Mouse (Mus musculus) myocyte (in vitro differentiated cells): Measurements from ENCODE around the gene Mrrf.

Source experiments
- CEBPB ChIP-seq: IDR thresholded peaks from 2 replicates; pipeline ENCODE4 v1.6.1; 2011; ENCODE audit warnings: mild to moderate bottlenecking, moderate library complexity; ENCODE audit not compliant: poor library complexity, insufficient read depth, severe bottlenecking
- E2F4 ChIP-seq: IDR thresholded peaks from one replicate; pipeline ENCODE4 v1.6.1; 2011; ENCODE audit warnings: mild to moderate bottlenecking, control low read depth, moderate library complexity; ENCODE audit not compliant: insufficient read depth
- MAX ChIP-seq: IDR thresholded peaks from one replicate; pipeline ENCODE4 v1.6.1; 2011; ENCODE audit warnings: low read depth, mild to moderate bottlenecking, control low read depth
- MYOD1 ChIP-seq, 3 experiments: IDR thresholded peaks; one replicate each; pipeline ENCODE4 v1.6.1; 2011; ENCODE audit warnings: control low read depth in 2 of 3, low read depth in 2 of 3, mild to moderate bottlenecking in 2 of 3, moderate library complexity in 1 of 3; ENCODE audit not compliant: insufficient read length in 2 of 3, control insufficient read depth in 1 of 3
- MYOG ChIP-seq, 3 experiments: IDR thresholded peaks; one replicate each; pipeline ENCODE4 v1.6.1; 2011; ENCODE audit warnings: control low read depth in 2 of 3, low read depth in 2 of 3, mild to moderate bottlenecking in 2 of 3; ENCODE audit not compliant: insufficient read length in 2 of 3, control insufficient read depth in 1 of 3, insufficient read depth in 1 of 3
- POLR2A ChIP-seq: IDR thresholded peaks from one replicate; pipeline ENCODE4 v1.6.1; 2011; ENCODE audit warnings: low read depth, mild to moderate bottlenecking, control low read depth, moderate library complexity; ENCODE audit not compliant: insufficient read length
- POLR2AphosphoS2 ChIP-seq: IDR thresholded peaks from one replicate; pipeline ENCODE4 v1.6.1; 2011; ENCODE audit warnings: low read depth, control low read depth; ENCODE audit not compliant: insufficient read length
- REST ChIP-seq: IDR thresholded peaks from one replicate; pipeline ENCODE4 v1.6.1; 2011; ENCODE audit warnings: mild to moderate bottlenecking, control low read depth, moderate library complexity; ENCODE audit not compliant: insufficient read depth, insufficient read length
- SRF ChIP-seq: IDR thresholded peaks from one replicate; pipeline ENCODE4 v1.6.1; 2011; ENCODE audit warnings: low read depth; ENCODE audit not compliant: control insufficient read depth, insufficient read length
- TCF12 ChIP-seq: IDR thresholded peaks from one replicate; pipeline ENCODE4 v1.6.1; 2011; ENCODE audit warnings: mild to moderate bottlenecking, control low read depth; ENCODE audit not compliant: poor library complexity, insufficient read depth, severe bottlenecking
- USF1 ChIP-seq: IDR thresholded peaks from one replicate; pipeline ENCODE4 v1.6.1; 2011; ENCODE audit warnings: low read depth, mild to moderate bottlenecking, control low read depth, moderate library complexity

- no peak for TF ChIP-seq POLR2AphosphoS2
- no peak for TF ChIP-seq REST
- no peak for TF ChIP-seq POLR2A
- no peak for TF ChIP-seq MYOD1 (IDR thresholded peaks at IDR 0.05; ENCODE audit: control insufficient read depth in 1 of 3, insufficient read length in 2 of 3, low read depth in 2 of 3)
- no peak for TF ChIP-seq E2F4
- TF ChIP-seq CEBPB: no peak
- no peak for TF ChIP-seq MAX
- TF ChIP-seq TCF12: no peak
- no peak for TF ChIP-seq MYOG (IDR thresholded peaks at IDR 0.05; ENCODE audit: control insufficient read depth in 1 of 3, insufficient read depth in 1 of 3, insufficient read length in 2 of 3, low read depth in 2 of 3)
- no peak for TF ChIP-seq SRF
- TF ChIP-seq USF1: no peak
Observed at GRCm38 (mm10) chr2:36197919-36198881, 62.0 kb downstream of the Mrrf start.
